Mouse (Mus musculus): ENCODE measurements at regions not wholly inside any gene's neighbourhood (a gene's known extent, or its start where the extent isn't known, plus 50 kb on each side); places are given as distances from the start of the nearest gene placed in this dataset.

DNA sequence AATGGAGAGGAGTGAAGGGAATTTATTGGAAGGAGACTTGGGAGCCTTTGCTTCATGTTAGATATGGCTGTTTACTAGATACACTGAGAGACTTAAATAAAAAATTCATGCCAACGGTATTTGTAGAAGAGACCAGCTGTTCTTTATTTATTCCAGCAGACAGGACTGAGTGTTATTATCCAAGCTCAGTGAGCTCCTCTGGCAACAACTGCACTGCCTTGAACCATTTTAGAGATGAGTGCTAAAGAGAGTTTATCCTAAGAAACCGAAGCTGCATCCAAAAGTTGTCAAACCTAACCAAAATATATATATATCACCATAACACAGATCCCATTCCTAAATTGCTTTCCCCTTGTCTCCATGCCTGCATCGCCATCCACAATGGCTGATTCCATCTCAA lies 247.0 kb downstream of the Gm11361 start:
- H3K27me3 ChIP-seq (replicated peaks) = no peaks in the 10 kb centered on the region
- DNase-seq (ENCODE audit: extremely low read depth) = no peak
- no peak overlapping the region for H3K4me2 ChIP-seq (ENCODE audit: insufficient read depth, low read depth, poor library complexity, severe bottlenecking)
- no peak overlapping the region for H3K27ac ChIP-seq (ENCODE audit: insufficient read depth, low read depth)
- peaks cover 14 to 29% of the 10 kb centered on the region in 2 experiments for H3K4me1 ChIP-seq (ENCODE audit: control insufficient read depth in 1 of 2, insufficient read depth in 2 of 2)
- in situ Hi-C loops (cut with MboI; ENCODE audit: low pct_ligation_motif_present, low pct_unique_long_range_greater_than_20kb, low sequenced_read_pairs) = no loop called here
- TF ChIP-seq ZC3H11A (IDR thresholded peaks at IDR 0.05; ENCODE audit: low read depth, low read length) (no peak), TBP (conservative IDR thresholded peaks at IDR 0.05; ENCODE audit: low read depth, low read length) (no peak), TCF12 (IDR thresholded peaks at IDR 0.05; ENCODE audit: low read depth, low read length) (no peak), JUND (conservative IDR thresholded peaks at IDR 0.05; ENCODE audit: low read depth, low read length) (no peak), NELFE (IDR thresholded peaks at IDR 0.05; ENCODE audit: low read depth, low read length) (no peak), MAX (IDR thresholded peaks at IDR 0.05; ENCODE audit: low read length) (no peak), UBTF (IDR thresholded peaks at IDR 0.05; ENCODE audit: low read depth, low read length) (no peak), PAX5 (IDR thresholded peaks at IDR 0.05; ENCODE audit: low read length) (no peak), ETS1 (conservative IDR thresholded peaks at IDR 0.05; ENCODE audit: low read depth, low read length) (no peak), EP300 (IDR thresholded peaks at IDR 0.05; ENCODE audit: low read length) (no peak), E2F4 (IDR thresholded peaks at IDR 0.05; ENCODE audit: insufficient replicate concordance, low read depth, low read length) (no peak), RCOR1 (conservative IDR thresholded peaks at IDR 0.05; ENCODE audit: low read depth, low read length) (no peak), IRF4 (IDR thresholded peaks at IDR 0.05; ENCODE audit: low read depth, low read length) (no peak), ELF1 (IDR thresholded peaks at IDR 0.05; ENCODE audit: low read depth, low read length) (no peak), USF1 (IDR thresholded peaks at IDR 0.05; ENCODE audit: low read depth, low read length) (no peak), SIN3A (IDR thresholded peaks at IDR 0.05; ENCODE audit: low read length) (no peak), MAFK (IDR thresholded peaks at IDR 0.05; ENCODE audit: insufficient replicate concordance, low read length) (no peak), USF2 (conservative IDR thresholded peaks at IDR 0.05; ENCODE audit: low read depth, low read length) (no peak)
- H3K36me3 ChIP-seq (replicated peaks in 1 of 2; ENCODE audit: control insufficient read depth in 1 of 2, insufficient read depth in 1 of 2, low read length in 1 of 2) = no peaks in the 10 kb centered on the region
- dilution Hi-C loops (cut with MboI; ENCODE audit: extremely low pct_ligation_motif_present, extremely low pct_unique_long_range_greater_than_20kb, low sequenced_read_pairs) = no loop called here
- no peaks in the 10 kb centered on the region for H3K9me3 ChIP-seq (replicated peaks; ENCODE audit: low read length)
- H3K79me2 ChIP-seq (replicated peaks; ENCODE audit: control insufficient read depth, extremely low read depth, insufficient read depth, poor library complexity, severe bottlenecking) = no peaks in the 10 kb centered on the region
- H3K9ac ChIP-seq (ENCODE audit: insufficient read depth, low read depth) = no peak overlapping the region
- H3K4me3 ChIP-seq (replicated peaks in 1 of 3; ENCODE audit: low read depth in 2 of 3, low read length in 2 of 3, poor library complexity in 1 of 3) = no peak overlapping the region

DNA sequence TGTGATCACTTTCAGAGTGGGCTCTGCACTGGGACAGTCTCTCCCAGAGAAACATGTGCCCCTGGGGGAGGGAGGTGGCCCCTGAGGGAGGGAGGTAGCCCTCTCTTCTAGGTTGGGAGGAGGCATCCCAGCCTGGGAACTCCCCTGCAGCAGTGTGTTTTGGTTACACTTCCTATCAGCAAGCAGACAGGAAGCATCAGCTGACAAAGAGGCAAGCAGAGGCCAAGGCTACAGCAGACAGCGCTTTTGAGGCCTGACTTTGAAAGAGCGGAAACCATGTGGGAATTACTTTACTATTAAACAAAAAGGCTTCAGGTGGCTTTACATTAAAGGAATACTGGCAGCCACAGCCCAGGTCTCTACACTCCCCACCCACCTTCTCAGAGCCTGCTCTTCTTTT lies 244.8 kb downstream of the Gm11361 start:
- peak; percentile 67 for DNase-seq (ENCODE audit: extremely low read depth)
- dilution Hi-C loops (cut with MboI; ENCODE audit: extremely low pct_ligation_motif_present, extremely low pct_unique_long_range_greater_than_20kb, low sequenced_read_pairs) (no loop called here), in situ Hi-C loops (cut with MboI; ENCODE audit: low pct_ligation_motif_present, low pct_unique_long_range_greater_than_20kb, low sequenced_read_pairs) (no loop called here)
- Histone ChIP-seq H3K4me3 (replicated peaks in 1 of 3; ENCODE audit: low read depth in 2 of 3, low read length in 2 of 3, poor library complexity in 1 of 3) (no peak overlapping the region), H3K27ac (ENCODE audit: insufficient read depth, low read depth) (no peak overlapping the region), H3K4me2 (ENCODE audit: insufficient read depth, low read depth, poor library complexity, severe bottlenecking) (peak overlapping the region; percentile 18; the same call in 1 of the 2 replicates), H3K9me3 (replicated peaks; ENCODE audit: low read length) (no peaks in the 10 kb centered on the region), H3K9ac (ENCODE audit: insufficient read depth, low read depth) (no peak overlapping the region; the same call in 1 of the 2 replicates), H3K4me1 (ENCODE audit: control insufficient read depth in 1 of 2, insufficient read depth in 2 of 2) (peaks cover 14 to 29% of the 10 kb centered on the region in 2 experiments), H3K36me3 (replicated peaks in 1 of 2; ENCODE audit: control insufficient read depth in 1 of 2, insufficient read depth in 1 of 2, low read length in 1 of 2) (no peaks in the 10 kb centered on the region), H3K79me2 (replicated peaks; ENCODE audit: control insufficient read depth, extremely low read depth, insufficient read depth, poor library complexity, severe bottlenecking) (no peaks in the 10 kb centered on the region), H3K27me3 (replicated peaks) (no peaks in the 10 kb centered on the region)
- TF ChIP-seq SMC3 (IDR thresholded peaks at IDR 0.05; ENCODE audit: low read depth, low read length) (no peak), USF2 (conservative IDR thresholded peaks at IDR 0.05; ENCODE audit: low read depth, low read length) (no peak), MYC (IDR thresholded peaks at IDR 0.05; ENCODE audit: low read depth, low read length) (no peak), MAX (IDR thresholded peaks at IDR 0.05; ENCODE audit: low read length) (peak; percentile 85), USF1 (IDR thresholded peaks at IDR 0.05; ENCODE audit: low read depth, low read length) (peak; percentile 28; the same call in 1 of the 2 replicates), TBP (conservative IDR thresholded peaks at IDR 0.05; ENCODE audit: low read depth, low read length) (no peak), ZNF384 (IDR thresholded peaks at IDR 0.05; ENCODE audit: low read depth, low read length) (no peak), ZKSCAN1 (IDR thresholded peaks at IDR 0.05; ENCODE audit: borderline replicate concordance, low read depth, low read length) (no peak), ETS1 (conservative IDR thresholded peaks at IDR 0.05; ENCODE audit: low read depth, low read length) (peak; percentile 72), SIN3A (IDR thresholded peaks at IDR 0.05; ENCODE audit: low read length) (peak; percentile 32; the same call in 1 of the 2 replicates), EP300 (IDR thresholded peaks at IDR 0.05; ENCODE audit: low read length) (peak; percentile 57), ELF1 (IDR thresholded peaks at IDR 0.05; ENCODE audit: low read depth, low read length) (peak; percentile 70), ZC3H11A (IDR thresholded peaks at IDR 0.05; ENCODE audit: low read depth, low read length) (no peak), CTCF (conservative IDR thresholded peaks at IDR 0.05 in 1 of 2, IDR thresholded peaks at IDR 0.05 in 1 of 2; ENCODE audit: low read depth in 2 of 2, low read length in 2 of 2) (no peak), KAT2A (IDR thresholded peaks at IDR 0.05; ENCODE audit: insufficient replicate concordance, low read length) (no peak), PAX5 (IDR thresholded peaks at IDR 0.05; ENCODE audit: low read length) (no peak), NRF1 (IDR thresholded peaks at IDR 0.05; ENCODE audit: low read depth, low read length) (no peak), BHLHE40 (IDR thresholded peaks at IDR 0.05; ENCODE audit: low read depth, low read length) (0 out of 2 replicates have a peak, but pooled peaks have one; percentile 38), TCF12 (IDR thresholded peaks at IDR 0.05; ENCODE audit: low read depth, low read length) (peak; percentile 44; the same call in 1 of the 2 replicates), RAD21 (IDR thresholded peaks at IDR 0.05; ENCODE audit: low read depth, low read length) (no peak), JUND (conservative IDR thresholded peaks at IDR 0.05; ENCODE audit: low read depth, low read length) (no peak), ZMIZ1 (IDR thresholded peaks at IDR 0.05; ENCODE audit: low read depth, low read length) (no peak), MEF2A (IDR thresholded peaks at IDR 0.05; ENCODE audit: borderline replicate concordance, low read depth, low read length) (peak; percentile 56; the same call in 1 of the 2 replicates), IRF4 (IDR thresholded peaks at IDR 0.05; ENCODE audit: low read depth, low read length) (peak; percentile 67; the same call in 1 of the 2 replicates), MXI1 (IDR thresholded peaks at IDR 0.05; ENCODE audit: low read depth, low read length) (no peak)

Data from CH12.LX (cell line).